Mouse (Mus musculus): ENCODE data around the gene Sorcs2.
A peak's percentile ranks its signal among the peaks of the same experiment; 100 is the strongest.

- TF ChIP-seq CTCF (conservative IDR thresholded peaks at IDR 0.05; ENCODE audit: low read length) (peak; percentile 84), POU5F1 (IDR thresholded peaks at IDR 0.05; ENCODE audit: borderline replicate concordance, low read length) (no peak), NANOG (IDR thresholded peaks at IDR 0.05; ENCODE audit: borderline replicate concordance, low read length) (no peak)
Observed at GRCm38 (mm10) chr5:35971841-35972578, 425.9 kb downstream of the Sorcs2 start.
